Mouse (Mus musculus) CH12.LX (cell line): ENCODE measurements around the gene Entpd5. TPM values are rescaled to one million over a fixed set of nuclear protein-coding genes. Genes with fewer than 3 reads are reported as not detected.
A peak's percentile ranks its signal among the peaks of the same experiment; 100 is the strongest.

Experiments used
- DNase-seq: peaks from one replicate; pipeline ENCODE4 v3.0.0-alpha.2; 2013; ENCODE audit errors: extremely low read depth
- H3K27ac ChIP-seq: 2 replicates; pipeline ENCODE4 v1.5.1; 2012; ENCODE audit warnings: low read depth, mild to moderate bottlenecking, control low read depth, moderate library complexity; ENCODE audit not compliant: insufficient read depth
- H3K27me3 ChIP-seq: replicated peaks from 2 replicates; pipeline ENCODE3; 2012; ENCODE audit warnings: inconsistent platforms
- H3K36me3 ChIP-seq, 2 experiments: replicated peaks in 1 of 2; 2 replicates each; pipeline versions ENCODE3 to v1.6.1; 2012; ENCODE audit warnings: inconsistent platforms in 1 of 2, low read length in 1 of 2, mild to moderate bottlenecking in 1 of 2, mixed read lengths in 1 of 2, moderate library complexity in 1 of 2; ENCODE audit not compliant: control insufficient read depth in 1 of 2, insufficient read depth in 1 of 2
- H3K4me1 ChIP-seq, 2 experiments: 2 replicates each; pipeline ENCODE4 v1.6.1; 2012; ENCODE audit warnings: inconsistent platforms in 1 of 2, moderate library complexity in 1 of 2; ENCODE audit not compliant: insufficient read depth in 2 of 2, control insufficient read depth in 1 of 2
- H3K4me2 ChIP-seq: 2 replicates; pipeline ENCODE4 v1.6.1; 2012; ENCODE audit warnings: low read depth, mild to moderate bottlenecking, control low read depth; ENCODE audit not compliant: poor library complexity, insufficient read depth, severe bottlenecking
- H3K4me3 ChIP-seq, 3 experiments: fragments of 150-350 bp in 1 of 3; sonication (generic) in 1 of 3; replicated peaks in 1 of 3; 2 replicates each; pipeline versions ENCODE3 to v1.5.1; 2011 to 2012; ENCODE audit warnings: low read depth in 2 of 3, low read length in 2 of 3, mild to moderate bottlenecking in 2 of 3, moderate library complexity in 2 of 3, control low read depth in 1 of 3, improper control_type of control experiment in 1 of 3, inconsistent platforms in 1 of 3, mixed read lengths in 1 of 3; ENCODE audit not compliant: poor library complexity in 1 of 3
- H3K79me2 ChIP-seq: replicated peaks from 2 replicates; pipeline ENCODE4 v1.6.1; 2012; ENCODE audit warnings: mild to moderate bottlenecking, moderate library complexity; ENCODE audit not compliant: control insufficient read depth, poor library complexity, insufficient read depth, severe bottlenecking; ENCODE audit errors: extremely low read depth
- H3K9ac ChIP-seq: 2 replicates; pipeline ENCODE4 v1.6.1; 2012; ENCODE audit warnings: low read depth, mild to moderate bottlenecking, control low read depth, moderate library complexity; ENCODE audit not compliant: insufficient read depth
- H3K9me3 ChIP-seq: replicated peaks from 2 replicates; pipeline ENCODE3; 2012; ENCODE audit warnings: low read length, inconsistent platforms, mixed read lengths
- BHLHE40 ChIP-seq: IDR thresholded peaks from 2 replicates; pipeline ENCODE4 v1.6.1; 2011; ENCODE audit warnings: mild to moderate bottlenecking, low read depth, low read length, improper control_type of control experiment
- CHD2 ChIP-seq: IDR thresholded peaks from 2 replicates; pipeline ENCODE4 v1.6.1; 2011; ENCODE audit warnings: low read length, improper control_type of control experiment
- CTCF ChIP-seq, 2 experiments: IDR thresholded peaks in 1 of 2; conservative IDR thresholded peaks in 1 of 2; 2 replicates each; pipeline ENCODE4 v1.5.1; 2011 to 2012; ENCODE audit warnings: low read depth in 2 of 2, low read length in 2 of 2, improper control_type of control experiment in 1 of 2, inconsistent platforms in 1 of 2, mild to moderate bottlenecking in 1 of 2, moderate library complexity in 1 of 2
- ELF1 ChIP-seq: IDR thresholded peaks from 2 replicates; pipeline ENCODE4 v1.6.1; 2014; ENCODE audit warnings: low read depth, mild to moderate bottlenecking, inconsistent platforms, low read length, improper control_type of control experiment
- ETS1 ChIP-seq: conservative IDR thresholded peaks from 2 replicates; pipeline ENCODE4 v1.6.1; 2012; ENCODE audit warnings: low read depth, mild to moderate bottlenecking, inconsistent platforms, low read length, improper control_type of control experiment, moderate library complexity
- GABPA ChIP-seq: IDR thresholded peaks from 2 replicates; pipeline ENCODE4 v1.6.1; 2012; ENCODE audit warnings: low read depth, low read length, improper control_type of control experiment, inconsistent platforms; ENCODE audit not compliant: insufficient replicate concordance
- HCFC1 ChIP-seq: IDR thresholded peaks from 2 replicates; pipeline ENCODE4 v1.6.1; 2012; ENCODE audit warnings: low read depth, mild to moderate bottlenecking, inconsistent platforms, low read length, improper control_type of control experiment
- IRF4 ChIP-seq: IDR thresholded peaks from 2 replicates; pipeline ENCODE4 v1.6.1; 2014; ENCODE audit warnings: low read depth, mild to moderate bottlenecking, inconsistent platforms, low read length, improper control_type of control experiment
- JUN ChIP-seq: IDR thresholded peaks from 2 replicates; pipeline ENCODE4 v1.6.1; 2011; ENCODE audit warnings: low read depth, mild to moderate bottlenecking, low read length, improper control_type of control experiment, moderate library complexity; ENCODE audit not compliant: insufficient read depth
- JUND ChIP-seq: conservative IDR thresholded peaks from 2 replicates; pipeline ENCODE4 v1.6.1; 2011; ENCODE audit warnings: low read depth, low read length, improper control_type of control experiment
- KAT2A ChIP-seq: IDR thresholded peaks from 2 replicates; pipeline ENCODE4 v1.6.1; 2012; ENCODE audit warnings: low read length, improper control_type of control experiment, inconsistent platforms; ENCODE audit not compliant: insufficient replicate concordance
- MAFK ChIP-seq: IDR thresholded peaks from 2 replicates; pipeline ENCODE4 v1.6.1; 2011; ENCODE audit warnings: low read length, improper control_type of control experiment; ENCODE audit not compliant: insufficient replicate concordance
- MAX ChIP-seq: IDR thresholded peaks from 2 replicates; pipeline ENCODE4 v1.6.1; 2011; ENCODE audit warnings: low read length, improper control_type of control experiment
- MEF2A ChIP-seq: IDR thresholded peaks from 2 replicates; pipeline ENCODE4 v1.6.1; 2014; ENCODE audit warnings: low read depth, mild to moderate bottlenecking, inconsistent platforms, low read length, improper control_type of control experiment, borderline replicate concordance
- MXI1 ChIP-seq: IDR thresholded peaks from 2 replicates; pipeline ENCODE4 v1.6.1; 2011; ENCODE audit warnings: mild to moderate bottlenecking, low read depth, low read length, improper control_type of control experiment
- MYC ChIP-seq: IDR thresholded peaks from 2 replicates; pipeline ENCODE4 v1.6.1; 2011; ENCODE audit warnings: low read depth, mild to moderate bottlenecking, improper control_type of control experiment, low read length
- NELFE ChIP-seq: IDR thresholded peaks from 2 replicates; pipeline ENCODE4 v1.6.1; 2011; ENCODE audit warnings: low read depth, low read length, improper control_type of control experiment
- NRF1 ChIP-seq: IDR thresholded peaks from 2 replicates; pipeline ENCODE4 v1.6.1; 2014; ENCODE audit warnings: low read depth, mild to moderate bottlenecking, inconsistent platforms, low read length, improper control_type of control experiment, moderate library complexity
- PAX5 ChIP-seq: IDR thresholded peaks from 2 replicates; pipeline ENCODE4 v1.6.1; 2012; ENCODE audit warnings: low read length, inconsistent platforms, mixed read lengths
- POLR2A ChIP-seq: IDR thresholded peaks from 2 replicates; pipeline ENCODE4 v1.6.1; 2011; ENCODE audit warnings: low read depth, mild to moderate bottlenecking, improper control_type of control experiment, low read length
- POLR2AphosphoS2 ChIP-seq: IDR thresholded peaks from 2 replicates; pipeline ENCODE4 v1.6.1; 2011; ENCODE audit warnings: low read depth, low read length, improper control_type of control experiment
- RAD21 ChIP-seq: IDR thresholded peaks from 2 replicates; pipeline ENCODE4 v1.6.1; 2011; ENCODE audit warnings: low read depth, mild to moderate bottlenecking, low read length, improper control_type of control experiment, moderate library complexity
- RCOR1 ChIP-seq: conservative IDR thresholded peaks from 2 replicates; pipeline ENCODE4 v1.6.1; 2012; ENCODE audit warnings: low read depth, mild to moderate bottlenecking, inconsistent platforms, low read length, improper control_type of control experiment
- SIN3A ChIP-seq: IDR thresholded peaks from 2 replicates; pipeline ENCODE4 v1.6.1; 2012; ENCODE audit warnings: low read length, improper control_type of control experiment, inconsistent platforms
- TCF12 ChIP-seq: IDR thresholded peaks from 2 replicates; pipeline ENCODE4 v1.6.1; 2014; ENCODE audit warnings: low read depth, mild to moderate bottlenecking, inconsistent platforms, low read length, improper control_type of control experiment
- UBTF ChIP-seq: IDR thresholded peaks from 2 replicates; pipeline ENCODE4 v1.6.1; 2012; ENCODE audit warnings: low read depth, mild to moderate bottlenecking, inconsistent platforms, low read length, improper control_type of control experiment, moderate library complexity
- USF1 ChIP-seq: IDR thresholded peaks from 2 replicates; pipeline ENCODE4 v1.6.1; 2014; ENCODE audit warnings: low read depth, mild to moderate bottlenecking, inconsistent platforms, low read length, improper control_type of control experiment
- USF2 ChIP-seq: conservative IDR thresholded peaks from 2 replicates; pipeline ENCODE4 v1.6.1; 2011; ENCODE audit warnings: low read depth, low read length, improper control_type of control experiment
- ZC3H11A ChIP-seq: IDR thresholded peaks from 2 replicates; pipeline ENCODE4 v1.6.1; 2012; ENCODE audit warnings: low read depth, mild to moderate bottlenecking, inconsistent platforms, low read length, improper control_type of control experiment
- ZMIZ1 ChIP-seq: IDR thresholded peaks from 2 replicates; pipeline ENCODE4 v1.6.1; 2012; ENCODE audit warnings: low read depth, mild to moderate bottlenecking, inconsistent platforms, low read length, improper control_type of control experiment
- ZNF384 ChIP-seq: IDR thresholded peaks from 2 replicates; pipeline ENCODE4 v1.6.1; 2012; ENCODE audit warnings: low read depth, low read length, improper control_type of control experiment, inconsistent platforms
- dilution Hi-C: fragments of 300-500 bp; cut with MboI; formaldehyde crosslinking; loops from 2 replicates; pipeline ENCODE4 v1.14.3; 2020; ENCODE audit warnings: low sequenced_read_pairs; ENCODE audit not compliant: extremely low pct_unique_long_range_greater_than_20kb, extremely low pct_ligation_motif_present
- in situ Hi-C: fragments of 300-500 bp; cut with MboI; formaldehyde crosslinking; loops from 3 replicates; pipeline ENCODE4 v1.14.3; 2019; ENCODE audit warnings: low sequenced_read_pairs, low pct_ligation_motif_present, low pct_unique_long_range_greater_than_20kb, mixed read lengths
- polyA plus RNA-seq: library from polyadenylated mRNA; unstranded; fragments of >175 nt; gene quantifications from 2 replicates; pipeline ENCODE4 v1.2.1, GENCODE M21; 2012; ENCODE audit warnings: low read depth; ENCODE audit not compliant: insufficient read length
- total RNA-seq, 2 experiments: library from RNA; depleted of rRNA; stranded (reverse); fragments of 300-350 nt in 1 of 2; fragments of >200 nt in 1 of 2; gene quantifications; 2 replicates each; pipeline ENCODE4 v1.2.3; 2012 to 2014

Gene Entpd5
- total and polyA plus RNA-seq, 3 experiments = 4.2 to 5.7 (median 5.3) TPM

DNA sequence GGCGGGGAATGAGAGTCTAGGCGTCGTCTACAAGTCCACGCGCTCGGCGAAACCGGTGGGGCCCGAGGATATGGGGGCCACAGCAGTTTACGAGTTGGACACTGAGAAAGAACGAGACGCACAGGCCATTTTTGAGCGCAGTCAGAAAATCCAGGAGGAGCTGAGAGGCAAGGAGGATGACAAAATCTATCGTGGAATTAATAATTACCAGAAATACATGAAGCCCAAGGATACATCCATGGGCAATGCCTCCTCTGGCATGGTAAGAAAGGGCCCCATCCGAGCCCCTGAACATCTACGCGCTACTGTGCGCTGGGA, 8.7 kb upstream of the Entpd5 start:
- H3K4me3 ChIP-seq = peak overlapping the region; percentile 44 to 78 (median 55)
- in situ Hi-C loops (no loop called here), dilution Hi-C loops (no loop called here)
- H3K9ac ChIP-seq = peak overlapping the region; percentile 50
- H3K36me3 ChIP-seq = peaks cover 0 to 2% of the 10 kb centered on the region in 2 experiments
- H3K4me1 ChIP-seq = peaks cover 0 to 21% of the 10 kb centered on the region in 2 experiments; a peak in 2 of 4 replicates
- no peak overlapping the region for H3K27ac ChIP-seq
- no peaks in the 10 kb centered on the region for H3K9me3 ChIP-seq
- TF ChIP-seq IRF4 (no peak), ELF1 (no peak), UBTF (no peak), MXI1 (no peak), ZMIZ1 (no peak)
- peak overlapping the region; percentile 59 for H3K4me2 ChIP-seq
- no peaks in the 10 kb centered on the region for H3K79me2 ChIP-seq
- no peak for DNase-seq
- H3K27me3 ChIP-seq = no peaks in the 10 kb centered on the region

DNA sequence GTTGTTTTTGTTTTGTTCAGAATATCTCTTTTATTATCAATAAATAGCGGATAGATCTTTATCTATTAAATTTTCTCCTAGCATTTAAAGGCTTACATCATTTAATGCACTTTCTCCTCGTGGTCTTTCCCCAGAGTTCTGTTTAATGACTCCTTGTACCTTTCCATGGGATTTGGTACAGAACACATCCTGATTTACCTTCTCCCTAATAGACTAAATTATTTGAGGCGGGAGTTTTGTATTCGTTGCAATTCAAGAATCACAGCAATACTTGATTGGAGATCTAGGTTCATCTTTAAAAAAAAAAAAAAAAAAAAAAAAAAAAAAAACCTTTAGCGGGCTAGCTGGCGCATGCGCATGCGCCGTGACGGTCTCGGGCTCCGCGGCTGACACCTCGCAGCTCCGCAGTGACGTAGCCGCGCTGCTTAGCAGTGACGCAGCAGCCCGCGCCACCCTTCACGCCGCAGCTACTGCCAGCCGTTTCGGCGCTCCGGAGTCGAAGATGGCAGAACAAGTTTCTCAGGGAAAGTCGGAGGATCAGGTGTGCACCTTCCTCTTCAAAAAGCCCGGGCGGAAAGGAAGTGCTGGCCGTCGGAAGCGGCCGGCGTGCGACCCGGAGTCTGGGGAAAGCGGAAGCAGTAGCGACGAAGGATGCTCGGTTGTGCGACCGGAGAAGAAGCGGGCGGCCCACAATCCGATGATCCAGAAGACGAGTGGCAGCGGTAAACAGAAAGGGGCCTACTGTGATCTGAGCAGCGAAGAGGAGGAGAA, 8.2 kb upstream of the Entpd5 start, which contains the start of gene Rnf113a2:
TSS of gene Rnf113a2 (plus strand) at position 363 of the 771 bp plus-strand sequence.
- H3K9ac ChIP-seq = peak within 1 kb of the TSS; percentile 82
- H3K4me3 ChIP-seq = peak within 1 kb of the TSS; percentile 44 to 78 (median 55)
- DNase-seq = peak; percentile 86
- peaks cover 0 to 2% of the 10 kb centered on the region in 2 experiments for H3K36me3 ChIP-seq
- dilution Hi-C loops (no loop called here), in situ Hi-C loops (no loop called here)
- H3K27ac ChIP-seq = no peak within 1 kb of the TSS
- peak within 1 kb of the TSS; percentile 59 for H3K4me2 ChIP-seq
- no peaks in the 10 kb centered on the region for H3K9me3 ChIP-seq
- H3K79me2 ChIP-seq = no peaks in the 10 kb centered on the region
- no peaks in the 10 kb centered on the region for H3K27me3 ChIP-seq
- H3K4me1 ChIP-seq = peaks cover 0 to 21% of the 10 kb centered on the region in 2 experiments; a peak in 2 of 4 replicates
- no peak for TF ChIP-seq JUN
- TF ChIP-seq MAFK = no peak
- no peak for TF ChIP-seq PAX5
- no peak for TF ChIP-seq USF1
- TF ChIP-seq MAX = peak; percentile 76; the same call in 1 of the 2 replicates
- peak; percentile 46; the same call in 1 of the 2 replicates for TF ChIP-seq IRF4
- peak; percentile 71 for TF ChIP-seq TCF12
- TF ChIP-seq CTCF (conservative IDR thresholded peaks at IDR 0.05 in 1 of 2, IDR thresholded peaks at IDR 0.05 in 1 of 2; ENCODE audit: low read depth in 2 of 2, low read length in 2 of 2) = no peak
- TF ChIP-seq GABPA = 0 out of 2 replicates have a peak, but pooled peaks have one; percentile 13
- TF ChIP-seq NELFE = peak; percentile 82
- TF ChIP-seq SIN3A = no peak
- no peak for TF ChIP-seq MEF2A
- TF ChIP-seq NRF1 = peak; percentile 91
- TF ChIP-seq ETS1 = peak; percentile 55; the same call in 1 of the 2 replicates
- TF ChIP-seq ZNF384 = peak; percentile 100
- no peak for TF ChIP-seq UBTF
- TF ChIP-seq BHLHE40 = 0 out of 2 replicates have a peak, but pooled peaks have one; percentile 37
- TF ChIP-seq USF2 = no peak
- peak; percentile 84 for TF ChIP-seq POLR2A
- TF ChIP-seq CHD2 = no peak
- TF ChIP-seq KAT2A = 0 out of 2 replicates have a peak, but pooled peaks have one; percentile 67
- TF ChIP-seq POLR2AphosphoS2 = no peak
- TF ChIP-seq RCOR1 = no peak
- TF ChIP-seq MYC = 0 out of 2 replicates have a peak, but pooled peaks have one; percentile 19
- no peak for TF ChIP-seq JUND
- no peak for TF ChIP-seq ZC3H11A
- TF ChIP-seq RAD21 = no peak
- TF ChIP-seq ELF1 = peak; percentile 79
- peak; percentile 73 for TF ChIP-seq HCFC1
